Mouse (Mus musculus) ES-E14 (cell line): ENCODE data around the gene Schip1.

Experiments
- CHD2 ChIP-seq: IDR thresholded peaks from 2 replicates; pipeline ENCODE4 v1.6.1; 2014; ENCODE audit warnings: mild to moderate bottlenecking, low read depth, low read length, inconsistent platforms
- HCFC1 ChIP-seq: IDR thresholded peaks from 2 replicates; pipeline ENCODE4 v1.6.1; 2012; ENCODE audit warnings: low read length, inconsistent platforms, borderline replicate concordance; ENCODE audit not compliant: insufficient read depth
- ZC3H11A ChIP-seq: IDR thresholded peaks from 2 replicates; pipeline ENCODE4 v1.6.1; 2012; ENCODE audit warnings: low read depth, mild to moderate bottlenecking, inconsistent platforms, low read length, borderline replicate concordance
- ZNF384 ChIP-seq: IDR thresholded peaks from 2 replicates; pipeline ENCODE4 v1.6.1; 2012; ENCODE audit warnings: low read depth, low read length, inconsistent platforms

- no peak for TF ChIP-seq HCFC1
- TF ChIP-seq ZNF384 = no peak
- no peak for TF ChIP-seq CHD2
- no peak for TF ChIP-seq ZC3H11A
These were observed 241.0 kb downstream of the Schip1 start for GRCm38 (mm10) chr3:68305647-68306046.
